Mouse (Mus musculus) erythroblast, embryonic 14.5 days (primary cell): ENCODE results near the gene Zfp467. TPM values are rescaled to one million over a fixed set of nuclear protein-coding genes. Genes with fewer than 3 reads are reported as not detected.

Experiments
- H3K27me3 ChIP-seq: 2 replicates; pipeline ENCODE4 v1.6.1; 2012; ENCODE audit warnings: inconsistent platforms; ENCODE audit not compliant: control insufficient read depth
- H3K36me3 ChIP-seq: 2 replicates; pipeline ENCODE4 v1.6.1; 2012; ENCODE audit warnings: mild to moderate bottlenecking, inconsistent platforms; ENCODE audit not compliant: control insufficient read depth
- H3K4me1 ChIP-seq: 2 replicates; pipeline ENCODE4 v1.6.1; 2012; ENCODE audit warnings: inconsistent platforms; ENCODE audit not compliant: control insufficient read depth
- H3K4me3 ChIP-seq: replicated peaks from 2 replicates; pipeline ENCODE3; 2012; ENCODE audit warnings: moderate library complexity, mild to moderate bottlenecking, inconsistent platforms
- H3K9me3 ChIP-seq: 2 replicates; pipeline ENCODE4 v1.6.1; 2012; ENCODE audit warnings: low read length, inconsistent platforms, mixed read lengths; ENCODE audit not compliant: control insufficient read depth
- GATA1 ChIP-seq: IDR thresholded peaks from 2 replicates; pipeline ENCODE4 v1.6.1; 2012; ENCODE audit warnings: low read length, inconsistent platforms, mixed read lengths
- TAL1 ChIP-seq: IDR thresholded peaks from 3 replicates; pipeline ENCODE4 v1.6.1; 2012; ENCODE audit warnings: low read length, inconsistent platforms, mixed read lengths
- polyA plus RNA-seq: library from polyadenylated mRNA; stranded (reverse); fragments of >175 nt; gene quantifications from 2 replicates; pipeline ENCODE4 v1.2.3, GENCODE M21; 2012

Zfp467 gene
- polyA plus RNA-seq, 1 experiment: 0.07 TPM

GRCm38 (mm10) chr6:48467490-48467889, 21.9 kb upstream of the Zfp467 start:
- Histone ChIP-seq H3K4me3 (no peak overlapping the region), H3K27me3 (no peaks in the 10 kb centered on the region), H3K36me3 (no peaks in the 10 kb centered on the region), H3K9me3 (no peaks in the 10 kb centered on the region), H3K4me1 (no peaks in the 10 kb centered on the region)
- TF ChIP-seq TAL1 (no peak), GATA1 (no peak)

DNA sequence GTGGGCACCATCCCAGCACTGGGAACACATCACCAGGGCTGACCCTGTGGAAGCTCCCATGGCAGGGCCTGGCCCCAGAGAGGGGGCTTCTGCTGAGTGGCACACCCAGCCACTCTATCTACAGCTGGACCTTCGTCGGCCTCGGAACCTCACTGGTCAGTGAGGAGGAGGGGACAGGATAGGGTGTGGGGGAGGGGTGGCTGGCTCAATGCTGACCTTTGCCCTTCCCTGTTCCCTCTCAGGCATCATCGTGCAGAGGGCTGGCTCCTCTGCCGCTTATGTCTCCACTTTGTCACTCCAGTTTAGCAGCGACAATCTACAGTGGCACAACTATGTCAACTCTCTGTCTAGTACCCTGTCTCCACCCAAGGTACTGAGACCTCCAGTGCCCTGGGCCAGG, 21.1 kb upstream of the Zfp467 start:
- Histone ChIP-seq H3K9me3 (no peaks in the 10 kb centered on the region), H3K4me3 (no peak overlapping the region), H3K27me3 (no peaks in the 10 kb centered on the region), H3K36me3 (no peaks in the 10 kb centered on the region), H3K4me1 (no peaks in the 10 kb centered on the region)
- TF ChIP-seq GATA1 (no peak), TAL1 (no peak)

DNA sequence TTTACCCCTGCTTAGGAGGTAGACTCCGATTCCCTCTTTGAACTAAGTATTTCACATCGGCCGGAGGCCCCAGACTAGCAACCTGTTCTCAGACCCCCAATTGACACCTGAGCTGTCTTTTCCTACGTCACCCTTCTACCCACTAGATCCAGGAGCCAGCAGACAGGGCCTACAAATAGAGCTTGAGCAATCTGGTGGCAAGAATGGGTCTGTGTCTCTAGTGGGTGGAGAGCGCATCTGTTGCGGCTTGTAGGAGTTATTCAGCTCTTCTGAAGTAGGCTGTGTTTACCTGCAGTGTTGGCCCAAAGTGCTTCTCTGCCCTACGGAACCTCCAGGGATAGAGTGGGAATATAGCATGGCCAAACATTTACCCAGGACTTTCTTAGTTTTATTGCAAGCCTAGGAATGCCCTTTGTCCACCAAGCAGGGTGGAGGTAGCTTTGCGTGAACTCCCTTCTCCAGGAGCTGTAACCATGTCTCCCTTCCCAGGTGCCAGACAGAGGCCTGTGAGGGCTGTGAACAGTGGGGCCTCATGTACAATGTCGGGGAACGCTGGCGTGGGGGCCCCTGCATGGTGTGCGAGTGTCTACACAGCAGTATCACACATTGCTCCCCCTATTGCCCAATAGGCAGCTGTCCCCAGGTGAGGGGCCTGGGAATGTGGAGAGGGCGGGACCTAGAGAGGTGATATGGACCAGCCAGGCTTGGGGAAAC, 19.5 kb upstream of the Zfp467 start:
- H3K36me3 ChIP-seq: no peaks in the 10 kb centered on the region
- no peak overlapping the region for H3K4me3 ChIP-seq
- no peaks in the 10 kb centered on the region for H3K9me3 ChIP-seq
- TF ChIP-seq GATA1 (no peak), TAL1 (no peak)
- H3K4me1 ChIP-seq: no peaks in the 10 kb centered on the region
- no peaks in the 10 kb centered on the region for H3K27me3 ChIP-seq

DNA sequence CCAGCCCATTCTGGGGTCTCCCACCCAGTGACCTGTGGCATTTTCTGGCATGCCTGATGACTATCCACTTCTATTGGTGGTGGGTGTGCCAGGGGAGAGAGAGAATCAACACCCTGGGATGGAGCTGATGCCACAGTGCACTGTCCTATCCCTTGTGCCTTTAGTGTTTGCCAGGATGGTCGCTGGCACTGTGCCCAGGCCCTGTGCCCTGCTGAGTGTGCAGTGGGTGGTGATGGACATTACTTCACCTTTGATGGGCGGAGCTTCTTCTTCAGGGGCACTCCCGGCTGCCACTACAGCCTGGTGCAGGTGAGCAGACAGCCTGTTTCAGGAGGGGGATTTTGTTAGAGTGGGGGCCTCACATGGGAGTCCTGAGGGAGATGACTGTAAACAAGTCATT, 7.1 kb upstream of the Zfp467 start:
- TF ChIP-seq TAL1: no peak
- no peak for TF ChIP-seq GATA1
- Histone ChIP-seq H3K9me3 (no peaks in the 10 kb centered on the region), H3K36me3 (no peaks in the 10 kb centered on the region), H3K4me3 (no peak overlapping the region), H3K27me3 (peaks cover 3% of the 10 kb centered on the region; the same call in 1 of the 2 replicates), H3K4me1 (no peaks in the 10 kb centered on the region)

DNA sequence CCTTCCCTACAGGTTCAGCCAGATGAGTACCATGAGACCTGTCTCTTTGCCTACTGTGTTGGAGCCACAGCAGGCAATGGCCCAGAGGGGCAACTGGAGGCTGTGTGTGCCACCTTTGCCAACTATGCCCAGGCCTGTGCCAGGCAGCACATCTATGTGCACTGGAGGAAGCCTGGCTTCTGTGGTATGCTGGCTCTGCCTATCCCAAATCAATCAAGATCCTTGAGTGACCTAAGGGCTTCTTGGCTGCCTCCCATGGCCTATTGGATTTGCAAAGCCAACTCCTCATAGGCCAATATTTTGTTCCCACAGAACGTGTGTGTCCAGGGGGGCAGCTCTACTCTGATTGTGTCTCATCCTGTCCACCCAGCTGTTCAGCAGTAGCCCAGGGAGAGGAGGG, 6.5 kb upstream of the Zfp467 start:
- Histone ChIP-seq H3K9me3 (no peaks in the 10 kb centered on the region), H3K4me3 (no peak overlapping the region), H3K36me3 (no peaks in the 10 kb centered on the region), H3K4me1 (no peaks in the 10 kb centered on the region), H3K27me3 (peaks cover 4% of the 10 kb centered on the region)
- TF ChIP-seq TAL1 (no peak), GATA1 (no peak)

DNA sequence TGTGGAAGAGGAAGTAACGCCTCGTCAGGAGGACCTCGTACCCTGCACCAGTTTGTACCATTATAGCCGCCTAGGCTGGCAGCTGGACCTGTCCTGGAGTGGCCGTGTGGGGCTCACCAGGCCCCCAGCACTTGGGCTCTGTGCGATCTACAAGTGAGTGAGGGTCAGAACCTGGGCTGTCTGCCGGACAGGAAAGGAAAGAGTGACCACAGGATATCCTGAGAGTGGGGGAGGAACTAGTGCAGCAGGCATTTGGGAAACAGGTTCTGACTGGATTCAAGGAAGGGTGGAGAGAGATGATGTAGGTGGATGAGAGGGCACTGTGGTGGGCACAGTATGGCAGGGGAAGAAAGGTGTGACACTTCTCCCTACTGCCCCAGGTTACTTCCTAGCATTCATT, 2.9 kb upstream of the Zfp467 start:
- H3K4me3 ChIP-seq: no peak overlapping the region
- H3K27me3 ChIP-seq: peaks cover 37% of the 10 kb centered on the region

DNA sequence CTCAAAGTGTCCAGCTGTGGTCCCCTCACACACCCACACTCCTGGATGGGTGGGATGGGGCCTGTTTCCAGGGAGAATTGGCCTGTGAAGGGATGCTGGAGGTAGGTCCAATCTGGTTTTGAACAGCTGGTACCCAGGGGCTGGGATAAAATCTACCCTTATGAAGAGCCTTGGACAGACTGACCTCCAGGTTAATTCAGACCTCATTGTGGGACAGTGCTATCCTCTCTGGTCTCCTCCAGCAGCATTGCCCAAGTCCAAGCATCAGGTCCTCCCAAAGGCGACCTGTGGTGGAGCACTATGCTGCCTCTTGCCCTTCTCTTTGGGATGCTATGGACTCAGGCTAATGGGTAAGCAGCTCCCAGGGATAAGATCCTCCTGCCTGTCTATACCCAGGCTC, 2.3 kb upstream of the Zfp467 start, which contains the start of gene Sspo:
Gene Sspo (plus strand): TSS at position 301 of the 400 bp plus-strand sequence.
- Histone ChIP-seq H3K9me3 (no peaks in the 10 kb centered on the region), H3K36me3 (no peaks in the 10 kb centered on the region), H3K4me1 (peaks cover 10% of the 10 kb centered on the region), H3K4me3 (no peak within 1 kb of the TSS), H3K27me3 (peaks cover 37% of the 10 kb centered on the region)
- TF ChIP-seq TAL1 (no peak), GATA1 (no peak)

More for the DNA sequence above, 2.9 kb upstream of the Zfp467 start:
- Histone ChIP-seq H3K36me3 (no peaks in the 10 kb centered on the region), H3K4me1 (peaks cover 10% of the 10 kb centered on the region), H3K9me3 (no peaks in the 10 kb centered on the region)
- no peak for TF ChIP-seq TAL1
- TF ChIP-seq GATA1: no peak

DNA sequence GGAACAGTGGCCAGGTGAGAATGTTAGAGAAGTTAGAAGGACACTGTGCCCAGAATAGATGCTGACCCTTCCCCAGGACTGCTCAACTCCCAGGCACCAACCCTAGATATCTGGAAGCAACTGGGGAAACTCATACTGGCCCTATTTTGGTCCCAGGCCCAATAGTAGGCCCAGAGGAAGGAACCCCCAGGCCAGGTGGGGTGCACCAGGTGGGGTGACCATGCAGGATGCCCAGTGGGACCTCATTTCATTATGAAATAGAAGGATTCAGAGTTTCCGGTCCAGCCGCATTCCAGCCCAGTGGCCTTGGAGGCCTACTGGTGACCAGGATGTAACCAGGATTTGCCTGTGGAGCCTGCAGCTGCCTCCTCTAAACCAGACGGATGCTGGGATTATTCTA, 1.3 kb upstream of the Zfp467 start:
- H3K36me3 ChIP-seq: peaks cover 2% of the 10 kb centered on the region; the same call in 1 of the 2 replicates
- TF ChIP-seq TAL1 (no peak), GATA1 (no peak)
- H3K9me3 ChIP-seq: peaks cover 2% of the 10 kb centered on the region; the same call in 1 of the 2 replicates
- H3K27me3 ChIP-seq: peaks cover 37% of the 10 kb centered on the region
- H3K4me1 ChIP-seq: peaks cover 10% of the 10 kb centered on the region
- H3K4me3 ChIP-seq: no peak overlapping the region

DNA sequence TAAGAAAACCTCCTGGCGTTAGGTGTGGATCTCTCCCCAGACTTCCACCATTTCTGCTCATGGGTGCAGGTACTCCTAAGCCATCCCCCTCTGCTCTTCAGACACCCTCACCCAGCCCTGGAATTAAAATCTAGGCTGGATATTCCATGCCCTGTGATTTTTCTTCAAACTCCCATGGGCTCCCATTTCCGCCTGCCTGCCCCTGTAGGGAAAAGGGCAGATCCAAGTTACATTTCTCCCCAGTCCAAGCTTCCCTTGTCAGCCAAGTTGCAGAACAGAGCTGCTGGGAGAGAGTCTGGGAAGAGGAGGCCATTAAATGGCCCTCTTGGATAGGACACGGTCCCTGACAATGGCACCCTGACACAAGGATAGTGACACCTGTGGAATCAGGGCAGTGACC, 631 bp upstream of the Zfp467 start:
- H3K27me3 ChIP-seq: peaks cover 37% of the 10 kb centered on the region
- H3K36me3 ChIP-seq: peaks cover 2% of the 10 kb centered on the region; the same call in 1 of the 2 replicates
- peaks cover 2% of the 10 kb centered on the region; the same call in 1 of the 2 replicates for H3K9me3 ChIP-seq
- peaks cover 10% of the 10 kb centered on the region for H3K4me1 ChIP-seq
- TF ChIP-seq GATA1 (no peak), TAL1 (no peak)
- no peak overlapping the region for H3K4me3 ChIP-seq
